Mouse (Mus musculus): ENCODE results near the gene Scrn1. TPM values are rescaled to one million over a fixed set of nuclear protein-coding genes. Genes with fewer than 3 reads are reported as not detected.

Scrn1 gene
- polyA plus RNA-seq, 1 experiment from 2014 or later, result 125 TPM

GRCm38 (mm10) chr6:54462766-54463165 is 103.5 kb downstream of the Scrn1 start:
- ATAC-seq, result no peak
- Histone ChIP-seq H3K27ac (ENCODE audit: low read length) (no peak overlapping the region), H3K4me1 (ENCODE audit: control insufficient read depth, insufficient read depth, low read length) (no peaks in the 10 kb centered on the region), H3K9ac (ENCODE audit: low read depth, low read length) (no peak overlapping the region), H3K27me3 (ENCODE audit: control insufficient read depth, insufficient read depth, low read depth, low read length) (no peaks in the 10 kb centered on the region), H3K4me3 (ENCODE audit: low read depth, low read length) (no peak overlapping the region), H3K9me3 (replicated peaks; ENCODE audit: control insufficient read depth, low read length, poor library complexity, severe bottlenecking) (no peaks in the 10 kb centered on the region), H3K36me3 (ENCODE audit: control insufficient read depth, insufficient read depth, low read length) (no peaks in the 10 kb centered on the region), H3K4me2 (ENCODE audit: low read length) (no peak overlapping the region)
- 86% methylated on average over 6 of the region's 6 CpGs for WGBS

GRCm38 (mm10) chr6:54460915-54461671 is 105.2 kb downstream of the Scrn1 start:
- no peaks in the 10 kb centered on the region for H3K9me3 ChIP-seq (replicated peaks; ENCODE audit: control insufficient read depth, low read length, poor library complexity, severe bottlenecking)
- WGBS, result 63% methylated on average over 13 of the region's 13 CpGs
- no peaks in the 10 kb centered on the region for H3K27me3 ChIP-seq (ENCODE audit: control insufficient read depth, insufficient read depth, low read depth, low read length)
- no peak overlapping the region for H3K9ac ChIP-seq (ENCODE audit: low read depth, low read length)
- ATAC-seq, result no peak
- no peak overlapping the region for H3K27ac ChIP-seq (ENCODE audit: low read length)
- no peaks in the 10 kb centered on the region for H3K4me1 ChIP-seq (ENCODE audit: control insufficient read depth, insufficient read depth, low read length)
- H3K4me3 ChIP-seq (ENCODE audit: low read depth, low read length), result no peak overlapping the region
- no peak overlapping the region for H3K4me2 ChIP-seq (ENCODE audit: low read length)
- no peaks in the 10 kb centered on the region for H3K36me3 ChIP-seq (ENCODE audit: control insufficient read depth, insufficient read depth, low read length)

- no peak overlapping the region for H3K9ac ChIP-seq (ENCODE audit: low read depth, low read length)
- no peaks in the 10 kb centered on the region for H3K27me3 ChIP-seq (ENCODE audit: control insufficient read depth, insufficient read depth, low read depth, low read length)
- no peak overlapping the region for H3K4me2 ChIP-seq (ENCODE audit: low read length)
- H3K9me3 ChIP-seq (replicated peaks; ENCODE audit: control insufficient read depth, low read length, poor library complexity, severe bottlenecking), result no peaks in the 10 kb centered on the region
- H3K27ac ChIP-seq (ENCODE audit: low read length), result no peak overlapping the region
- no peak for ATAC-seq
- no peaks in the 10 kb centered on the region for H3K4me1 ChIP-seq (ENCODE audit: control insufficient read depth, insufficient read depth, low read length)
- 71% methylated on average over 6 of the region's 6 CpGs for WGBS
- H3K36me3 ChIP-seq (ENCODE audit: control insufficient read depth, insufficient read depth, low read length), result no peaks in the 10 kb centered on the region
- no peak overlapping the region for H3K4me3 ChIP-seq (ENCODE audit: low read depth, low read length)
Observed at GRCm38 (mm10) chr6:54460172-54460914, 105.9 kb downstream of the Scrn1 start.

GRCm38 (mm10) chr6:54459661-54460060 is 106.6 kb downstream of the Scrn1 start:
- no peak overlapping the region for H3K4me2 ChIP-seq (ENCODE audit: low read length)
- no peaks in the 10 kb centered on the region for H3K36me3 ChIP-seq (ENCODE audit: control insufficient read depth, insufficient read depth, low read length)
- no peaks in the 10 kb centered on the region for H3K9me3 ChIP-seq (replicated peaks; ENCODE audit: control insufficient read depth, low read length, poor library complexity, severe bottlenecking)
- no peaks in the 10 kb centered on the region for H3K4me1 ChIP-seq (ENCODE audit: control insufficient read depth, insufficient read depth, low read length)
- H3K27ac ChIP-seq (ENCODE audit: low read length), result no peak overlapping the region
- 39% methylated on average over 7 of the region's 7 CpGs for WGBS
- ATAC-seq, result no peak
- no peak overlapping the region for H3K9ac ChIP-seq (ENCODE audit: low read depth, low read length)
- no peak overlapping the region for H3K4me3 ChIP-seq (ENCODE audit: low read depth, low read length)
- no peaks in the 10 kb centered on the region for H3K27me3 ChIP-seq (ENCODE audit: control insufficient read depth, insufficient read depth, low read depth, low read length)

Other genes with a start within 250 kb of the Scrn1 start
- 2.0 TPM in 2 replicates for gene Prr15, start 240.7 kb downstream of the Scrn1 start, polyA plus RNA-seq (2015; fragmentation: Nextera tagmentation; extraction: Ambion mirVana)
- gene Wipf3, start 136.9 kb downstream of the Scrn1 start, polyA plus RNA-seq (2015; fragmentation: Nextera tagmentation; extraction: Ambion mirVana), result 3.6 and 5.0 TPM in 2 replicates
- 8.3 and 9.5 TPM in 2 replicates for gene Plekha8, start 28.6 kb upstream of the Scrn1 start, polyA plus RNA-seq (2015; fragmentation: Nextera tagmentation; extraction: Ambion mirVana)
- gene Fkbp14, start 30.8 kb upstream of the Scrn1 start, polyA plus RNA-seq (2015; fragmentation: Nextera tagmentation; extraction: Ambion mirVana), result 7.1 and 8.1 TPM in 2 replicates
- 123 and 128 TPM in 2 replicates for gene Mturn, start 115.1 kb upstream of the Scrn1 start, polyA plus RNA-seq (2015; fragmentation: Nextera tagmentation; extraction: Ambion mirVana)